Mouse (Mus musculus) megakaryocyte, embryonic 14.5 days (primary cell): ENCODE data around the gene Gm13695.
"Not testable (repeated sequence)": the region's sequence is repeated elsewhere in the genome, so short reads cannot be mapped to it uniquely, and the experiment has no call there.

Experiments
- FLI1 ChIP-seq: IDR thresholded peaks from 2 replicates; pipeline ENCODE4 v1.6.1; 2012; ENCODE audit warnings: low read length, inconsistent platforms, mixed read lengths
- GATA1 ChIP-seq: IDR thresholded peaks from 3 replicates; pipeline ENCODE4 v1.6.1; 2012; ENCODE audit warnings: mixed read lengths, low read length, inconsistent platforms, borderline replicate concordance

DNA sequence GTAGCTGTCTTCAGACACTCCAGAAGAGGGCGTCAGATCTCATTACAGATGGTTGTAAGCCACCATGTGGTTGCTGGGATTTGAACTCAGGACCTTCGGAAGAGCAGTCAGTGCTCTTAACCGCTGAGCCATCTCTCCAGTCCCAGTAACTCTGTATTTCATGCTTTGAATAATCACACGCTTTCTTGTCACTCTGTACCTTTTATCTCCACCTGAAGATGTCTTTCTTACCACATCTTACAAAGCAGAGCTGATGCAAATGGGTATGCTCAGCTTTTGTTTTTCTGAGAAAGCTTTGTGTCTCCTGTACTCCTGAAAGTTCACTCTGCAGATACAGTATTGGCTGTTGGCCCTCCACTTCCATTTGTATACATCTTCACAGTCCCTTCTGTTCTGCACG, 49.2 kb downstream of the Gm13695 start:
- TF ChIP-seq GATA1, FLI1: not testable (repeated sequence)
